Mouse (Mus musculus): ENCODE results near the gene Cnst. TPM values are rescaled to one million over a fixed set of nuclear protein-coding genes. Genes with fewer than 3 reads are reported as not detected.

Gene Cnst
- polyA plus RNA-seq, 1 experiment from 2014 or later = 9.7 TPM

- DNase-seq (ENCODE audit: low spot score) (peak; percentile 36), ATAC-seq (replicated peaks; ENCODE audit: low FRiP score, low read depth) (no peak)
- no peaks in the 10 kb centered on the region for H3K4me1 ChIP-seq (replicated peaks; ENCODE audit: insufficient read depth, low read length)
- H3K36me3 ChIP-seq (ENCODE audit: insufficient read depth, low read length) = no peaks in the 10 kb centered on the region
- H3K9me3 ChIP-seq (replicated peaks; ENCODE audit: low read length) = no peaks in the 10 kb centered on the region
- no peak overlapping the region for H3K4me2 ChIP-seq (ENCODE audit: low read length)
- WGBS = 51% methylated on average over 6 of the region's 6 CpGs
- H3K4me3 ChIP-seq (replicated peaks; ENCODE audit: low read depth, low read length) = no peak overlapping the region
- TF ChIP-seq CTCF (IDR thresholded peaks at IDR 0.05; ENCODE audit: low read depth) = no peak
- no peaks in the 10 kb centered on the region for H3K27me3 ChIP-seq (ENCODE audit: insufficient read depth, low read length)
- peak overlapping the region; percentile 37; the same call in 1 of the 2 replicates for H3K27ac ChIP-seq
- H3K9ac ChIP-seq (ENCODE audit: low read depth, low read length) = no peak overlapping the region
Measured at GRCm38 (mm10) chr1:179573650-179574206, 27.6 kb downstream of the Cnst start.

DNA sequence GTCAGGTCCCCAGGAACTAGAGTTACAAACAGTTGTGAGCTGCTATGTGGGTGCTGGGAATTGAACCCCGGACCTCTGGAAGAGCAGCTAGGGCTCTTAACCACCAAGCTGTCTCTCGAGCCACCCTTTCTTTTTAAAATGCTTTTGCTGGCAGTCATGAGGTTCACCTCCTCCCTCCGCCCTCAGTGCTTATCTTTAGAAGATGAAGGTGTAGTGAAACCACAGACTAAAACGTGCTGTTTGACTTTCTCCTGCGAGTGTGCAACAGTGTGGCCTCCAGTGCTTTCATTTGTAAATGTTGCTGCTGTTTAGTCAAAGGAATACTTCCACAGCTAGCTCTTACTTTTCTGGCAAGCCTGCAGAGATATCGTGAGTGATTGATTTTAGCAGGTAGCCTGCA lies 32.5 kb downstream of the Cnst start:
- ATAC-seq (replicated peaks; ENCODE audit: low FRiP score, low read depth) (no peak), DNase-seq (ENCODE audit: low spot score) (no peak)
- Histone ChIP-seq H3K4me3 (replicated peaks; ENCODE audit: low read depth, low read length) (no peak overlapping the region), H3K27me3 (ENCODE audit: insufficient read depth, low read length) (no peaks in the 10 kb centered on the region), H3K9me3 (replicated peaks; ENCODE audit: low read length) (no peaks in the 10 kb centered on the region), H3K36me3 (ENCODE audit: insufficient read depth, low read length) (peaks cover 5% of the 10 kb centered on the region; the same call in 1 of the 2 replicates), H3K4me2 (ENCODE audit: low read length) (no peak overlapping the region), H3K9ac (ENCODE audit: low read depth, low read length) (no peak overlapping the region), H3K27ac (no peak overlapping the region), H3K4me1 (replicated peaks; ENCODE audit: insufficient read depth, low read length) (peaks cover 8% of the 10 kb centered on the region; the same call in 1 of the 2 replicates)
- TF ChIP-seq CTCF (IDR thresholded peaks at IDR 0.05; ENCODE audit: low read depth) = no peak
- 76% methylated on average over 6 of the region's 6 CpGs for WGBS

DNA sequence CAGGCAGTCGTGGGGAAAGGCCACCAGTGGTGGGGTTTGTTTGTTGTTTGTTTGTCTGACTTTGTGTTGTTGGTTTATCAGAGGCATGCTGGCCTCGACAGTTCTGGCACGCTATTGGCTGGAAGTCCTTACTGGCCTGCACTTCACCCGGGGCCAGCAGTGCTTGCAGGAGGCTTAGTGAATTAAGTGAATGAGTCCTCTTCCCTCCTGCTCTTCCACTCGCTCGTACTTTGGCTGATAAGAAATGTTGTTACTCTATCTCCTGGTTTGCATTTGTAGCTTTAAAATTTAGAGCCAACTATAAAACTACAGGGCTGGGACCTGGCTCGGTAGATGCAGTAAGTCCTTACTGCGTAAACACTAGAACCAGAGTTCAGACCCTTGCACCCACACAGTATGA lies 34.0 kb downstream of the Cnst start:
- Histone ChIP-seq H3K4me2 (ENCODE audit: low read length) (no peak overlapping the region), H3K36me3 (ENCODE audit: insufficient read depth, low read length) (peaks cover 5% of the 10 kb centered on the region; the same call in 1 of the 2 replicates), H3K27ac (no peak overlapping the region), H3K27me3 (ENCODE audit: insufficient read depth, low read length) (no peaks in the 10 kb centered on the region), H3K4me1 (replicated peaks; ENCODE audit: insufficient read depth, low read length) (peaks cover 8% of the 10 kb centered on the region; the same call in 1 of the 2 replicates), H3K9me3 (replicated peaks; ENCODE audit: low read length) (no peaks in the 10 kb centered on the region), H3K9ac (ENCODE audit: low read depth, low read length) (no peak overlapping the region), H3K4me3 (replicated peaks; ENCODE audit: low read depth, low read length) (no peak overlapping the region)
- 67% methylated on average over 8 of the region's 8 CpGs for WGBS
- DNase-seq (ENCODE audit: low spot score) = no peak
- no peak for TF ChIP-seq CTCF (IDR thresholded peaks at IDR 0.05; ENCODE audit: low read depth)
- no peak for ATAC-seq (replicated peaks; ENCODE audit: low FRiP score, low read depth)

DNA sequence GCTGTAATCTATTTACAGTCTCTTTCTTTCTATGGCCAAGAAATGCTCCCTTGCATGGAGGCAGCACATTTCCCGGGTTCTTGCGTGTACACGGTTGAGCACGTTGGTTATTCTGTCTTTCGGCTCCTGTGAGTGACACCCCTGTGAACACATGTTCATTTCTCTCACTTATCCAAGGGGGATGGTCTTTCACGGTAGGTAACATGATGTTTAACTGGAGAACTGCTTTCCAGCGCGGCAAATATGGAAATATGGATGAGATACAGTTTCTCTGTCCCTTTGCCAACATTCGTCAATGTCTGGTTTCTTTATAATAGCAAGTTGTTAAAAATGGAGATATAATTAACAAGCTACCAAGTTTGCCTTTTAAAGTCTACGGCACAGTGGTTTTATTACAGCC lies 35.3 kb downstream of the Cnst start:
- Histone ChIP-seq H3K4me1 (replicated peaks; ENCODE audit: insufficient read depth, low read length) (peaks cover 8% of the 10 kb centered on the region; the same call in 1 of the 2 replicates), H3K27ac (no peak overlapping the region; the same call in 1 of the 2 replicates), H3K36me3 (ENCODE audit: insufficient read depth, low read length) (peaks cover 5% of the 10 kb centered on the region; the same call in 1 of the 2 replicates), H3K4me3 (replicated peaks; ENCODE audit: low read depth, low read length) (no peak overlapping the region), H3K9ac (ENCODE audit: low read depth, low read length) (no peak overlapping the region), H3K9me3 (replicated peaks; ENCODE audit: low read length) (no peaks in the 10 kb centered on the region), H3K4me2 (ENCODE audit: low read length) (peak overlapping the region; percentile 27; the same call in 1 of the 2 replicates), H3K27me3 (ENCODE audit: insufficient read depth, low read length) (no peaks in the 10 kb centered on the region)
- no peak for ATAC-seq (replicated peaks; ENCODE audit: low FRiP score, low read depth)
- no peak for TF ChIP-seq CTCF (IDR thresholded peaks at IDR 0.05; ENCODE audit: low read depth)
- 65% methylated on average over 10 of the region's 10 CpGs for WGBS
- DNase-seq (ENCODE audit: low spot score) = no peak

DNA sequence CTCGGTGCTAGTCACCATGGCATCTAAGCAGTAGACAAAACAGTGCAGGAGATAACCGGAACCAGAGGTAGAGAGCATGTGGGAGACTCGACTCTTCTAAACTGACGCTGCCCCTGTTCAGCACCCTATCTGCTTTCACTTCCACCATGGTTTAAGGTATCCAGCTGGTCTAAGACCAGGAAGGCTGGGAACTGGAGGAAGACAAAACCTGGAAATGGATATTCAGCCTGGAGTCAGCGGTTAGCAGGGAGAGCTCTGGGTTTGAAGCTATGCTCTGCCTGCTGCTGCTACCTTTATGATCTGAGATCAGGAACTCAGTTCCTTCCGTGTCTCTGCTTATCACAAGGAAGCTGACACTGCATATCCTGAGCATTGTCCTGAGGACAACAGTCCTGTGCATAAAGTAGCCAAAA lies 35.9 kb downstream of the Cnst start:
- WGBS = 18% methylated on average over 6 of the region's 6 CpGs
- Histone ChIP-seq H3K4me3 (replicated peaks; ENCODE audit: low read depth, low read length) (0 out of 2 replicates have a peak overlapping the region, but pooled peaks have one; percentile 2), H3K9ac (ENCODE audit: low read depth, low read length) (0 out of 2 replicates have a peak overlapping the region, but pooled peaks have one; percentile 27), H3K4me1 (replicated peaks; ENCODE audit: insufficient read depth, low read length) (peaks cover 11% of the 10 kb centered on the region; the same call in 1 of the 2 replicates), H3K27me3 (ENCODE audit: insufficient read depth, low read length) (no peaks in the 10 kb centered on the region), H3K4me2 (ENCODE audit: low read length) (peak overlapping the region; percentile 27; the same call in 1 of the 2 replicates), H3K27ac (peak overlapping the region; percentile 19; the same call in 1 of the 2 replicates), H3K9me3 (replicated peaks; ENCODE audit: low read length) (no peaks in the 10 kb centered on the region), H3K36me3 (ENCODE audit: insufficient read depth, low read length) (peaks cover 5% of the 10 kb centered on the region; the same call in 1 of the 2 replicates)
- ATAC-seq (replicated peaks; ENCODE audit: low FRiP score, low read depth) (no peak), DNase-seq (ENCODE audit: low spot score) (peak; percentile 81)
- no peak for TF ChIP-seq CTCF (IDR thresholded peaks at IDR 0.05; ENCODE audit: low read depth)

- Histone ChIP-seq H3K27ac (no peak overlapping the region), H3K27me3 (ENCODE audit: insufficient read depth, low read length) (no peaks in the 10 kb centered on the region), H3K4me2 (ENCODE audit: low read length) (no peak overlapping the region), H3K36me3 (ENCODE audit: insufficient read depth, low read length) (peaks cover 5% of the 10 kb centered on the region; the same call in 1 of the 2 replicates), H3K4me3 (replicated peaks; ENCODE audit: low read depth, low read length) (no peak overlapping the region), H3K9ac (ENCODE audit: low read depth, low read length) (no peak overlapping the region), H3K9me3 (replicated peaks; ENCODE audit: low read length) (no peaks in the 10 kb centered on the region), H3K4me1 (replicated peaks; ENCODE audit: insufficient read depth, low read length) (peaks cover 11% of the 10 kb centered on the region; the same call in 1 of the 2 replicates)
- no peak for TF ChIP-seq CTCF (IDR thresholded peaks at IDR 0.05; ENCODE audit: low read depth)
- 90% methylated on average over 3 of the region's 3 CpGs for WGBS
- DNase-seq (ENCODE audit: low spot score) = no peak
- ATAC-seq (replicated peaks; ENCODE audit: low FRiP score, low read depth) = no peak
Measured at GRCm38 (mm10) chr1:179583090-179583489, 36.9 kb downstream of the Cnst start.

Measured in kidney, postnatal 0 days (tissue).